In genomic region chr1:134096264-134096934, GRCm38 (mm10) we compare ENCODE assay signal across 9 mouse cellular contexts. TPM values are rescaled to one million over a fixed set of nuclear protein-coding genes. Genes with fewer than 3 reads are reported as not detected.
A peak's percentile ranks its signal among the peaks of the same experiment; 100 is the strongest.
DNase-seq lines count a peak whose midpoint lies in the region; ATAC-seq lines count a peak whose summit lies in the region.
"Had no signal": no experiment of that assay in that cellular context is flagged by ENCODE, and none has a peak within 500 bp of the region (broad histone marks: within the 10 kb centered on the region; RNA-seq: fewer than 3 reads in every experiment).

No protein-coding gene starts in this region.

- peaks cover 36% of the 10 kb centered on the region for H3K4me1 ChIP-seq in embryonic facial prominence, embryonic 12.5 days
- peaks cover 74% of the 10 kb centered on the region for H3K4me1 ChIP-seq in heart, embryonic 16.5 days (ENCODE audit: control insufficient read depth, insufficient read depth, low read length)
- H3K4me1 ChIP-seq in liver, embryonic 15.5 days (replicated peaks): peaks cover 91% of the 10 kb centered on the region
- H3K4me1 ChIP-seq in neural tube, embryonic 13.5 days (replicated peaks): peaks cover 82% of the 10 kb centered on the region

- H3K36me3 ChIP-seq in embryonic facial prominence, embryonic 12.5 days: no peaks in the 10 kb centered on the region
- no peaks in the 10 kb centered on the region for H3K36me3 ChIP-seq in heart, embryonic 16.5 days (ENCODE audit: control insufficient read depth, insufficient read depth)
- H3K36me3 ChIP-seq in liver, embryonic 15.5 days (replicated peaks): no peaks in the 10 kb centered on the region
- H3K36me3 ChIP-seq in neural tube, embryonic 13.5 days: no peaks in the 10 kb centered on the region

- H3K27ac ChIP-seq in embryonic facial prominence, embryonic 12.5 days: peak overlapping the region; percentile 63; the same call in 1 of the 2 replicates
- H3K27ac ChIP-seq in heart, embryonic 16.5 days (ENCODE audit: low read length): peak overlapping the region; percentile 89
- H3K27ac ChIP-seq in liver, embryonic 15.5 days (replicated peaks): peak overlapping the region; percentile 97
- peak overlapping the region; percentile 92 for H3K27ac ChIP-seq in neural tube, embryonic 13.5 days (replicated peaks)

- no peak overlapping the region for H3K4me3 ChIP-seq in embryonic facial prominence, embryonic 12.5 days
- H3K4me3 ChIP-seq in heart, embryonic 16.5 days (ENCODE audit: low read length): no peak overlapping the region
- H3K4me3 ChIP-seq in liver, embryonic 15.5 days (replicated peaks): no peak overlapping the region
- no peak overlapping the region for H3K4me3 ChIP-seq in neural tube, embryonic 13.5 days

- H3K27me3 ChIP-seq in embryonic facial prominence, embryonic 12.5 days: no peaks in the 10 kb centered on the region
- H3K27me3 ChIP-seq in heart, embryonic 16.5 days (ENCODE audit: control insufficient read depth, insufficient read depth, low read length): no peaks in the 10 kb centered on the region
- H3K27me3 ChIP-seq in liver, embryonic 15.5 days: no peaks in the 10 kb centered on the region
- no peaks in the 10 kb centered on the region for H3K27me3 ChIP-seq in neural tube, embryonic 13.5 days

- H3K9me3 ChIP-seq in embryonic facial prominence, embryonic 12.5 days: no peaks in the 10 kb centered on the region
- H3K9me3 ChIP-seq in heart, embryonic 16.5 days (replicated peaks; ENCODE audit: control insufficient read depth, low read length): no peaks in the 10 kb centered on the region
- H3K9me3 ChIP-seq in liver, embryonic 15.5 days (replicated peaks): no peaks in the 10 kb centered on the region
- no peaks in the 10 kb centered on the region for H3K9me3 ChIP-seq in neural tube, embryonic 13.5 days

- peak; percentile 43 to 61 for DNase-seq in layer of hippocampus, postnatal 10 days (ENCODE audit: low spot score in 2 of 2)
- no peak for DNase-seq in layer of hippocampus, adult 8-10 months (ENCODE audit: low spot score in 2 of 2)
- DNase-seq in layer of hippocampus, adult 9-11 months: no peak
- DNase-seq in thymus, postnatal 0 days (ENCODE audit: low spot score): no peak

- no peak overlapping the region for H3K4me2 ChIP-seq in embryonic facial prominence, embryonic 12.5 days (replicated peaks)
- peak overlapping the region; percentile 27 for H3K4me2 ChIP-seq in heart, embryonic 16.5 days (ENCODE audit: low read depth, low read length)
- H3K4me2 ChIP-seq in liver, embryonic 15.5 days: peak overlapping the region; percentile 50
- 0 out of 2 replicates have a peak overlapping the region, but pooled peaks have one; percentile 6 for H3K4me2 ChIP-seq in neural tube, embryonic 13.5 days

- ATAC-seq in embryonic facial prominence, embryonic 12.5 days (ENCODE audit: insufficient number of reproducible peaks, insufficient read depth, low FRiP score, low TSS enrichment): no peak
- no peak for ATAC-seq in heart, embryonic 16.5 days (replicated peaks; ENCODE audit: extremely low read depth, insufficient read depth, low FRiP score)
- no peak for ATAC-seq in liver, embryonic 15.5 days (ENCODE audit: insufficient read depth)
- ATAC-seq in neural tube, embryonic 13.5 days (ENCODE audit: low read depth): peak; percentile 73

- WGBS in embryonic facial prominence, embryonic 12.5 days: 70% methylated on average over 14 of the region's 14 CpGs
- WGBS in heart, embryonic 16.5 days: 30% methylated on average over 14 of the region's 14 CpGs
- WGBS in liver, embryonic 15.5 days (ENCODE audit: insufficient replicate concordance): 56% methylated on average over 14 of the region's 14 CpGs
- 18% methylated on average over 14 of the region's 14 CpGs for WGBS in neural tube, embryonic 13.5 days

- H3K9ac ChIP-seq in embryonic facial prominence, embryonic 12.5 days: no peak overlapping the region
- H3K9ac ChIP-seq in heart, embryonic 16.5 days (ENCODE audit: low read length): peak overlapping the region; percentile 37
- peak overlapping the region; percentile 69 for H3K9ac ChIP-seq in liver, embryonic 15.5 days
- peak overlapping the region; percentile 9; the same call in 1 of the 2 replicates for H3K9ac ChIP-seq in neural tube, embryonic 13.5 days

RNA-seq across cellular contexts. Expression of gene Chit1, which starts 14.6 kb away (rescaled TPM):
- under 1 TPM; 0.51 to 0.53 TPM for total RNA-seq in layer of hippocampus, postnatal 10 days (2021)
- total RNA-seq in layer of hippocampus, adult 8-10 months (2022): under 1 TPM in 1 of 4 experiments, not detected in 3; 0.32 TPM
- polyA plus RNA-seq in embryonic facial prominence, embryonic 12.5 days (2016; fragmentation: Nextera tagmentation; extraction: Ambion mirVana): not detected in 2 replicates
- polyA plus RNA-seq in heart, embryonic 16.5 days (2015; fragmentation: Nextera tagmentation; extraction: Ambion mirVana): 0.31 and 0.46 TPM in 2 replicates
- 0.07 and 0.20 TPM in 2 replicates for polyA plus RNA-seq in liver, embryonic 15.5 days (2015; fragmentation: Nextera tagmentation; extraction: Ambion mirVana)
- polyA plus RNA-seq in neural tube, embryonic 13.5 days (2015; fragmentation: Nextera tagmentation; extraction: Ambion mirVana): 0.45 and 0.81 TPM in 2 replicates
- polyA plus RNA-seq in thymus, postnatal 0 days (2015; fragmentation: Nextera tagmentation; extraction: Ambion mirVana): 0.72 and 1.1 TPM in 2 replicates
- total RNA-seq: left cerebral cortex, postnatal 25 days had no signal

RNA-seq across cellular contexts. Expression of gene Btg2, which starts 17.5 kb away (rescaled TPM):
- 10 to 100 TPM; 13.1 to 14.3 TPM for total RNA-seq in layer of hippocampus, postnatal 10 days (2021)
- total RNA-seq in layer of hippocampus, adult 8-10 months (2022): 10 to 100 TPM; 14.4 to 18.4 (median 17.3) TPM
- polyA plus RNA-seq in embryonic facial prominence, embryonic 12.5 days (2016; fragmentation: Nextera tagmentation; extraction: Ambion mirVana): 34.2 and 37.5 TPM in 2 replicates
- polyA plus RNA-seq in heart, embryonic 16.5 days (2015; fragmentation: Nextera tagmentation; extraction: Ambion mirVana): 49.5 and 50.9 TPM in 2 replicates
- 103 and 108 TPM in 2 replicates for polyA plus RNA-seq in liver, embryonic 15.5 days (2015; fragmentation: Nextera tagmentation; extraction: Ambion mirVana)
- 49.0 and 55.3 TPM in 2 replicates for polyA plus RNA-seq in neural tube, embryonic 13.5 days (2015; fragmentation: Nextera tagmentation; extraction: Ambion mirVana)
- polyA plus RNA-seq in thymus, postnatal 0 days (2015; fragmentation: Nextera tagmentation; extraction: Ambion mirVana): 315 and 335 TPM in 2 replicates

RNA-seq across cellular contexts. Expression of gene Fmod, which starts 59.3 kb away (rescaled TPM):
- total RNA-seq in layer of hippocampus, postnatal 10 days (2021): 1 to 10 TPM; 5.3 to 9.5 TPM
- 10 to 100 TPM in 3 of 4 experiments, 1 to 10 TPM in 1; 8.4 to 11.4 (median 10.1) TPM for total RNA-seq in layer of hippocampus, adult 8-10 months (2022)
- 6.2 and 7.2 TPM in 2 replicates for polyA plus RNA-seq in embryonic facial prominence, embryonic 12.5 days (2016; fragmentation: Nextera tagmentation; extraction: Ambion mirVana)
- polyA plus RNA-seq in heart, embryonic 16.5 days (2015; fragmentation: Nextera tagmentation; extraction: Ambion mirVana): 23.6 and 29.5 TPM in 2 replicates
- polyA plus RNA-seq in liver, embryonic 15.5 days (2015; fragmentation: Nextera tagmentation; extraction: Ambion mirVana): 2.6 and 3.3 TPM in 2 replicates
- 11.1 and 14.9 TPM in 2 replicates for polyA plus RNA-seq in neural tube, embryonic 13.5 days (2015; fragmentation: Nextera tagmentation; extraction: Ambion mirVana)
- 0.32 and 0.40 TPM in 2 replicates for polyA plus RNA-seq in thymus, postnatal 0 days (2015; fragmentation: Nextera tagmentation; extraction: Ambion mirVana)

Comparison
In these comparisons a context has a peak if more than half of its experiments do, and no peak if none do; other contexts are left out.
1. DNase-seq: peak in layer of hippocampus, postnatal 10 days (2 of 2); none in layer of hippocampus, adult 8-10 months (0 of 2), layer of hippocampus, adult 9-11 months (single experiment) and thymus, postnatal 0 days (single experiment).
2. Peak in every context shown above with its lines, with median percentiles within 50 percentile points of each other: H3K27ac ChIP-seq.